Mouse (Mus musculus): ENCODE data around the gene Atrn. TPM values are rescaled to one million over a fixed set of nuclear protein-coding genes. Genes with fewer than 3 reads are reported as not detected.
A peak's percentile ranks its signal among the peaks of the same experiment; 100 is the strongest.

Gene Atrn
- polyA plus RNA-seq, 1 experiment from 2014 or later: 15.6 TPM

DNA sequence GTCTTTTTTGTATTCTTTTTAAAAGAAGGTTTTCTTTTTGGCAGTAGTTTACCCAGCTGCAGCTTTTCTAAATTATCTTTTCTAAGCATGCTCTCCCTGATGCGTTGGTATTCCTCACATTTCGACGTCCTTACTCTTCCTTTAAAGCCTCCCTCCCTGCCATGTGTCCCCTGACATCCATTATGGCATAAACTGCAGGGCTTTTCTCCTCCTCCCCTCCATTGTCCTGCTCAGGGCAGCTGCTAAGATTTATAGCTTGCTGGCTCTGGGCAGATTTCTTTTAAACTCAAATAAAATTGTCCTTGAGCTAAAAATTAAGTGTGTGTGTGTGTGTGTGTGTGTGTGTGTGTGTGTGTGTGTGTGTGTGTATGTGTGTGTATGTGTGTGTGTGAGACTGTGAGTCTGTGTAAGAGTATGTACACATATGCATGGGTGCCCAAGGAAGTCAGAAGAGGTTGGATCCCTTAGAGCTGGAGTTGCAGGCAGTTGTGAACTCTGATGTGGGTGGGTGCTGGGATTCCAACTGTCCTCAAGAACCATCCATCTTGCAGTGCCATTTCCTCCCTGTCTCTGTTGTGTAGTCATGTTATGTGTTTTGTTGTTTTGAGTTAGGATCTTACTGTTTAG is 10.3 kb downstream of the Atrn start:
- no peaks in the 10 kb centered on the region for H3K4me1 ChIP-seq
- ATAC-seq (replicated peaks): no peak
- no peak overlapping the region for H3K9ac ChIP-seq
- no peak overlapping the region for H3K4me2 ChIP-seq
- H3K36me3 ChIP-seq (replicated peaks): no peaks in the 10 kb centered on the region
- H3K27ac ChIP-seq: no peak overlapping the region
- 47% methylated on average over 3 of the region's 3 CpGs for WGBS
- no peaks in the 10 kb centered on the region for H3K9me3 ChIP-seq
- no peak overlapping the region for H3K4me3 ChIP-seq
- H3K27me3 ChIP-seq (replicated peaks): no peaks in the 10 kb centered on the region

DNA sequence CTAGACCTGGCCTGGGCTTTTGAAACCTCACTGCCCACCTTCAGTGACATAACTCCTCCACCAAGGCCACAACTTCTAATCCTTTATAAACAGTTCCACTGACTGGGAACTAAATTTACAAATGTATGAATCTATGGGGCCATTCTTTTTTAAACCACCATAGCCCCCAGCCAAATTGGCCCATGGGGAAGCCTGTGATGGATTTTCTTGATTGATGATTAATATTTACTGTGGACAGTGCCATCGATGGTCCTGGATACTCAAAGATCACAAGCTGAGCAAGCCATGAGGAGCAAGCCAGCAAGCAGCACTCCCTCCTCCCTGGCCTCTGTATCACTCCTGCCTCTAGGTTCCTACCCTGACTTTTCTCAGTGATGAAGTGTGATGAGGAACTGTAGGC is 11.4 kb downstream of the Atrn start:
- Histone ChIP-seq H3K36me3 (replicated peaks) (no peaks in the 10 kb centered on the region), H3K4me1 (no peaks in the 10 kb centered on the region), H3K27ac (no peak overlapping the region), H3K4me3 (no peak overlapping the region), H3K9ac (no peak overlapping the region), H3K9me3 (no peaks in the 10 kb centered on the region), H3K4me2 (no peak overlapping the region), H3K27me3 (replicated peaks) (no peaks in the 10 kb centered on the region)
- 84% methylated on average over 1 of the region's 1 CpGs for WGBS
- ATAC-seq (replicated peaks): no peak

DNA sequence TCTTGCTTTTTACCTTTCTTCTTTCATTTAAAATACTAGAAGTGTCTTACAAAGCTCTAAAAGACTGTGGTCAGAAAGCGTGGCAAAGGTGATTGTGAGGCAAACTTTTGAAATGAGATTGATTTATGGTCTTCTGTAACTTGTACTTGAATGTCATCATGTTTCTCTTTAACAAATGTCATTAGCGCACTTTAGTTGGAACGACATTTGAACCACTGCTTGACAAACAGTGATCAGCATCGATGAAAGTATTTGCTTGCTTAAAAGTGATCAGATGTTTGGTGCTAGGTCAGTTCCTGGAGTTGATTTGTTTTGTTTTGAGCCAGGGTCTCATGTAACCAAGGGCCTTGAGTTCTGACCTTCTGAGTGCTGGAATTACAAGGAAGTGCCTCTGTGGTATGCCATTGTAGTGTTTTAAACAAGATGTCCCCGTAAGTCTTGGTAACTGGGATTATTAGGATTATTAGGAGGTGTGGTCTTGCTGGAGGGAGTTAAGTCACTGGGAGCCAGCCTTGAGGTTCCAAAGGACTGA is 12.8 kb downstream of the Atrn start:
- 83% methylated on average over 5 of the region's 5 CpGs for WGBS
- Histone ChIP-seq H3K9ac (no peak overlapping the region), H3K4me3 (no peak overlapping the region), H3K27ac (no peak overlapping the region), H3K4me1 (no peaks in the 10 kb centered on the region), H3K4me2 (no peak overlapping the region), H3K27me3 (replicated peaks) (no peaks in the 10 kb centered on the region), H3K9me3 (no peaks in the 10 kb centered on the region), H3K36me3 (replicated peaks) (no peaks in the 10 kb centered on the region)
- ATAC-seq (replicated peaks): no peak

DNA sequence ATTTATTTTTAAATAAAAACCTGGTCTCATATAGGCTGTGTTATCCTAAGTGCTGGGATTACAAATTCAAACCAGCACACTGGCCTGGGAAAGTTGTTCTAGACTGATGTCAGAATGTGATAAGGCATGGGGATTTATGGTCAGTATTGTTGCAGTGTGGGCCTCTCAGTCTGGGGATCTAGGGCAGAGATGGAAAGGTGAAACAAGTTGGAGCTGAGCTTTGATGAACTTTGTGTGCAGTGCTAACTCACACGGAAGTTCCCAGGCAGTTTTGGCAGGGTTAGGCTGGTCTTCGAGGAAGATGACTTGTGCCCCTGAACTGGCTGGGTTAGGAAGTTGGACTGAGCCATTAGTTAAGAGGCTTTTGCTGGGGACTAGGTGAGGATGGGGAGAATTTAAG is 18.7 kb downstream of the Atrn start:
- Histone ChIP-seq H3K9me3 (no peaks in the 10 kb centered on the region), H3K36me3 (replicated peaks) (no peaks in the 10 kb centered on the region), H3K9ac (no peak overlapping the region), H3K27me3 (replicated peaks) (no peaks in the 10 kb centered on the region), H3K4me3 (no peak overlapping the region), H3K27ac (no peak overlapping the region), H3K4me1 (no peaks in the 10 kb centered on the region), H3K4me2 (no peak overlapping the region)
- WGBS: 87% methylated on average over 2 of the region's 2 CpGs
- no peak for ATAC-seq (replicated peaks)

DNA sequence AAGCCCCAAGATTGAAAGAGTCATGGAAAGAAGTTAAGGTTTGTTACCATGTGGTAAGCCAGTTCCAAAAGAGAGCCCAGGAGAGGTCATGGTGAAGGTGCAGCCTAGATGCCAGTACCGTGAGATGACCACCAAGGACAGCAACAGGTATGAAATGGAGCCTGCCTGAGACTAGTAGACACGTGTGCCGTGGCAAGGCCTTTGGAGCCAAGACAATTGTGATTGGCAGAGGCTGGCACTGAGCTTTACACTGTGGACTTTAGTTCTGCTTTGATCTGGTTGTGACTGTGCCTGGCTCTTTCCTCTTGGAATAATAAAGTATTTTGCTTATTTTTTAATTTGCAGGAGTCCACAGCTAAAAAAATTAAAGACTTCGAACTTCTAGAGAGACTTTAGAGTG is 21.7 kb downstream of the Atrn start:
- no peak overlapping the region for H3K9ac ChIP-seq
- H3K27me3 ChIP-seq (replicated peaks): no peaks in the 10 kb centered on the region
- H3K9me3 ChIP-seq: no peaks in the 10 kb centered on the region
- ATAC-seq (replicated peaks): no peak
- no peak overlapping the region for H3K4me2 ChIP-seq
- 90% methylated on average over 4 of the region's 4 CpGs for WGBS
- H3K4me3 ChIP-seq: no peak overlapping the region
- no peak overlapping the region for H3K27ac ChIP-seq
- no peaks in the 10 kb centered on the region for H3K36me3 ChIP-seq (replicated peaks)
- H3K4me1 ChIP-seq: no peaks in the 10 kb centered on the region

DNA sequence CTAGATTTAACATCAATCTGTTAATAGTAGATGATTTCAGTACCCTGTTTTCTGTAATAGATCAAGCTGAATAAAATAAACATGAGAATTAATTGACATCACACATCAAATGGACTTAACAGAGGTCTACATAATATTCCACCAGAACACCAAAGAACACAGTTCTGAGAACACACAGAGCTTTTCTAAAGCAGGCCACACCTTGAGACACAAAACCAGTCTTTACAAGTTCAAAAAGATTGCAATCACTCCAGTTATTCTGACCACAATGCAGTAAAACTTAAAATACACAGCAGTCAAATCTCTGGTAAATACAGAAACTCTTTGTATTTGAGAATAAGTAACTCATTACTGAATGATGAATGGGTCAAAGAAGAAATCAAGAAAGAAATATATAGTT is 22.2 kb downstream of the Atrn start:
- Histone ChIP-seq H3K9me3 (no peaks in the 10 kb centered on the region), H3K4me3 (no peak overlapping the region), H3K27me3 (replicated peaks) (no peaks in the 10 kb centered on the region), H3K9ac (no peak overlapping the region), H3K4me2 (no peak overlapping the region), H3K36me3 (replicated peaks) (0 out of 2 replicates have a peak, but pooled peaks cover 1% of the 10 kb centered on the region), H3K27ac (no peak overlapping the region), H3K4me1 (no peaks in the 10 kb centered on the region)
- no peak for ATAC-seq (replicated peaks)

DNA sequence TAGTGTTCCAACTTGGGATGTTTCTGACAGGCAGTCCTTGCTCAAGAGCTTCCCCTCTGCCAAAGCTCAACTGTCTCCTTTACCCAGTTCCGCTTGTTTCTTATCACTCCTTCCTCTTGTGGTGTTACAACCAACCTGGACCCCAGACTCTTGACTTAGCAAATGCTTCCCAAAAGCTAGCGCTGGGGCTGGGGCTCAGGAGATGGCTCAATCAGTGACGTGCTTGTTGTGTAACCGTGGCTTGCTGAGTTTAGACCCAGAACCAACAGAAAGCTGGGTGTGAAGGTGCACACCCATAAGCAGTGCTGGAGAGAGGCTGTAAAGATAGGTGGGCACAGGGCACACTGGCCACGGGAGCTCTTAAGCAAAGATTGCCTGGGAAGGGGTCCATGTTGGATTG is 23.7 kb downstream of the Atrn start:
- H3K9me3 ChIP-seq: no peaks in the 10 kb centered on the region
- no peak overlapping the region for H3K9ac ChIP-seq
- no peaks in the 10 kb centered on the region for H3K4me1 ChIP-seq
- 92% methylated on average over 5 of the region's 5 CpGs for WGBS
- ATAC-seq (replicated peaks): no peak
- no peak overlapping the region for H3K27ac ChIP-seq
- no peak overlapping the region for H3K4me3 ChIP-seq
- H3K27me3 ChIP-seq (replicated peaks): no peaks in the 10 kb centered on the region
- no peak overlapping the region for H3K4me2 ChIP-seq
- H3K36me3 ChIP-seq (replicated peaks): 0 out of 2 replicates have a peak, but pooled peaks cover 2% of the 10 kb centered on the region

DNA sequence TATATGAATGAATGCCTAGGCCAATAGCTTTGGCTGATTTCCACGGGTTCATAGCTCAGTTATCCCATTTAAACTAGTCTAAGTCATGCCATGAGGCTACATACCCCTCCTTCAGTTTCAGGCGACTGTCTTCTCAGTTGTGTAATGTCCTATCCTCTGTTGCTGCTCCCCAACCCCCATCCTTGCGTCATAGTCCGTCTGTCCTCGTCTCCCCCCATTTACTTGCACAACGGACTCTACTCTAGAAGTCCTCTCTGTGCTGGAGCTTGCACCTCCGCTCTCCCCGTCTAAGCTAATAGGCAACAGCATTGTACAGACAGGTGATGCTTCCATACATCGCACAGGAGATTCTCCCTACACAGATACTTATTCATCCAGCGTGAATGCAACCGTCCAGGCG is 26.6 kb downstream of the Atrn start:
- Histone ChIP-seq H3K9me3 (no peaks in the 10 kb centered on the region), H3K9ac (no peak overlapping the region), H3K4me1 (no peaks in the 10 kb centered on the region), H3K4me3 (no peak overlapping the region), H3K4me2 (no peak overlapping the region), H3K36me3 (replicated peaks) (0 out of 2 replicates have a peak, but pooled peaks cover 2% of the 10 kb centered on the region), H3K27me3 (replicated peaks) (no peaks in the 10 kb centered on the region), H3K27ac (no peak overlapping the region)
- ATAC-seq (replicated peaks): no peak
- WGBS: 93% methylated on average over 12 of the region's 12 CpGs

DNA sequence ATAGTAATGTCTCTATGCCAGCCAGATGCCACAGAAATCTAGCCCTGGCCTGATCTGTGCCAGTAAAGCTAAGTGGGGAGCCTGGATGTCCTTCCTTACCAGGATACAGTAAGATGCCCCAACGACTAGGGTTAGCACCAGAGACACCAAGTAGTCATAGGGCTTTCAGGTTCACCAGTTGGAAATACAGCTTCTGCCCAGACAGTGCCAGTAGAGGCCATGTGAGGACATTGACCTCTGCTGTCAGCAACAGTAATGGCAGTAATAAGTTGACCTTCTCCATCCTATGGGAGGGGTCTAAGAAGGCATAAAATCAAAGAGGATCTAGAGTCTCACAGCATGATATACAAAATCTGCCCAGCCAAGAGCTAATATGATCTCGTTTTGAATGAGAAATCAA is 43.5 kb downstream of the Atrn start:
- WGBS: 78% methylated on average over 2 of the region's 2 CpGs
- H3K27ac ChIP-seq: no peak overlapping the region
- H3K27me3 ChIP-seq (replicated peaks): no peaks in the 10 kb centered on the region
- no peaks in the 10 kb centered on the region for H3K4me1 ChIP-seq
- no peaks in the 10 kb centered on the region for H3K9me3 ChIP-seq
- no peak overlapping the region for H3K4me2 ChIP-seq
- no peak for ATAC-seq (replicated peaks)
- H3K4me3 ChIP-seq: no peak overlapping the region
- 0 out of 2 replicates have a peak, but pooled peaks cover 3% of the 10 kb centered on the region for H3K36me3 ChIP-seq (replicated peaks)
- H3K9ac ChIP-seq: no peak overlapping the region

DNA sequence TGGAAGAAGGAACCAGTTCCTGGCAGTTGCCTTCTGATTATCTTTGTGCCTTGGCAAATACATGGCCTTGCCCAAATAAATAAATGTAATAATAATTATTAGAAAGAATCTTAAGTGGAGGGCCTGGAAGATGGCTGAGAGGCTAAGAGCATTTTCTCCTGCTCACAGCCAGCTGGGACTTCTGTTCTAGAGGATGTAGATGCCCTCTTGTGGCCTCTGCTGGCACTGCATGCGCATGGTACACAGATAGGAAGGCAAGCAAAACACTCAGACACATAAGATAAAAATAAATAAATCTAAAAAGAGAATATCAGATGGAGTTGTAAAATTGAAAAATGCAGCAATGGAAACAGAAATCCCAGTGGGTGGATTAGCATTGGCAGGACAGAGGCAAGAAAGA is 44.3 kb downstream of the Atrn start:
- peak; percentile 75 for ATAC-seq (replicated peaks)
- Histone ChIP-seq H3K27me3 (replicated peaks) (no peaks in the 10 kb centered on the region), H3K9ac (no peak overlapping the region), H3K27ac (no peak overlapping the region), H3K9me3 (no peaks in the 10 kb centered on the region), H3K36me3 (replicated peaks) (0 out of 2 replicates have a peak, but pooled peaks cover 3% of the 10 kb centered on the region), H3K4me3 (no peak overlapping the region), H3K4me2 (no peak overlapping the region), H3K4me1 (no peaks in the 10 kb centered on the region)
- WGBS: 0% methylated on average over 1 of the region's 1 CpGs

DNA sequence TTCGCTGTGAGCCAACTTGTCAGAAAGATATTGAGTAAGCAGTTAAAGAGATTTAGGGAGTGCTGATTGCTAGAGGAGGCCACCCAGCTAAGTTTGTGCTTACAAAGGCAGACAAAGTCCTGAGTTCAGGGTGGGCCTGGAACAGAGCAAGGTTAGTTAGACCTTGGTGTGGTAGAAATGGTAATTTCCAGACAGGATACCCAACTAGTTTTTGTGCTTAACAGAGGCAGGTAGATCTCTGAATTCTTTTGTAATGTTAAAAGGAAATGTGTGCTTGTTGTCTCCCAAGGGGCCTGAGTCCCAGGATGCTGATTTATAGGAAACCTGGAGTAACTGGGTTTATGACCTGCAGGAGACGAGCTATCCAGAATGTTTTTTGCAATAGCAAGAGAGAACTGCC is 52.6 kb downstream of the Atrn start:
- H3K9me3 ChIP-seq: no peaks in the 10 kb centered on the region
- no peaks in the 10 kb centered on the region for H3K27me3 ChIP-seq (replicated peaks)
- no peak overlapping the region for H3K9ac ChIP-seq
- H3K27ac ChIP-seq: no peak overlapping the region
- WGBS: 82% methylated on average over 2 of the region's 2 CpGs
- no peak overlapping the region for H3K4me2 ChIP-seq
- H3K4me3 ChIP-seq: no peak overlapping the region
- no peaks in the 10 kb centered on the region for H3K4me1 ChIP-seq
- ATAC-seq (replicated peaks): no peak
- H3K36me3 ChIP-seq (replicated peaks): peaks cover 6% of the 10 kb centered on the region; the same call in 1 of the 2 replicates

DNA sequence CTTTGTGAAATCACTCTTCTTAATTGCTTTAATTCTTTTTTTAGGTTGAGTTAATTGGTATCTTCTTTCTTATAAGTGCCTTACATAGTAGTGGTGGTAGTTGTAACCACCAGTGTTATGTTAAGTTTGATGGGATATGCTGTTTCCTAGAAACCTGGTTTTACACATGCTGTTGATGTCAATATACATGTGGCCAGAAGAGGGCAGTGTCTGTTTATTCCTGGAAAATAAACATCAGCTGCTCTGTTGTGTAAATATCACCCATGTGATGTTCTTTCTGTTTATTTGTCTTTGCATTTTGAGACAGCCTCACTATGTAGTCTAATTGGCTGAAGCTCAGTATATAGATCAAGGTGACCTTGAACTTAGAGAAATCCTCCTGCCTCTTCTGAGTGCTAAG is 55.6 kb downstream of the Atrn start:
- H3K4me1 ChIP-seq: no peaks in the 10 kb centered on the region
- ATAC-seq (replicated peaks): 0 out of 2 replicates have a peak, but pooled peaks have one; percentile 9
- H3K27me3 ChIP-seq (replicated peaks): no peaks in the 10 kb centered on the region
- no peak overlapping the region for H3K9ac ChIP-seq
- no peak overlapping the region for H3K27ac ChIP-seq
- peaks cover 6% of the 10 kb centered on the region; the same call in 1 of the 2 replicates for H3K36me3 ChIP-seq (replicated peaks)
- H3K9me3 ChIP-seq: no peaks in the 10 kb centered on the region
- H3K4me2 ChIP-seq: no peak overlapping the region
- H3K4me3 ChIP-seq: no peak overlapping the region

DNA sequence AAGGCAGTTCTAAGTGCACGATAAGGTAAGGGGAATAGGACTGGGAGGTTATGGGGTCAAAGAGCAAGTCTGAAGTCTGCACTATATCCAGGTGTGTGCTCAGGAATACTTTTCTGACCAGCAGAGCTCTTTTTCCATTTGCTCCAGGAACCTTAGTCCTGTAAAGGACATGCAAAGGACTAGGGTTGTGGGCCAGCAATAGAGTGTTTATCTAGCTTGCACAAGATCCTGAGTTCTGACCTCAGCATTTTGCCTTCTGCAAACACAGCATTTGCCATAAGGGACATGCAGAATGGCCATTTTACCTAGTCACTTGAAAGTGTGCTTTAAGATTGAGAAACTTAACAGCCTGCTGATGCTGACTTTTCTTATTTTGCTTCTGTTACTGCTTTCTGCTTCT is 58.7 kb downstream of the Atrn start:
- no peak overlapping the region for H3K27ac ChIP-seq
- no peak overlapping the region for H3K4me3 ChIP-seq
- H3K27me3 ChIP-seq (replicated peaks): no peaks in the 10 kb centered on the region
- no peak overlapping the region for H3K4me2 ChIP-seq
- ATAC-seq (replicated peaks): no peak
- H3K9me3 ChIP-seq: no peaks in the 10 kb centered on the region
- 100% methylated on average over 1 of the region's 1 CpGs for WGBS
- no peaks in the 10 kb centered on the region for H3K4me1 ChIP-seq
- no peak overlapping the region for H3K9ac ChIP-seq
- H3K36me3 ChIP-seq (replicated peaks): no peaks in the 10 kb centered on the region
